Mouse (Mus musculus): Measurements from ENCODE around the gene P2ry2. TPM values are rescaled to one million over a fixed set of nuclear protein-coding genes. Genes with fewer than 3 reads are reported as not detected.

The P2ry2 gene
- polyA plus RNA-seq, 1 experiment: 0.50 TPM

DNA sequence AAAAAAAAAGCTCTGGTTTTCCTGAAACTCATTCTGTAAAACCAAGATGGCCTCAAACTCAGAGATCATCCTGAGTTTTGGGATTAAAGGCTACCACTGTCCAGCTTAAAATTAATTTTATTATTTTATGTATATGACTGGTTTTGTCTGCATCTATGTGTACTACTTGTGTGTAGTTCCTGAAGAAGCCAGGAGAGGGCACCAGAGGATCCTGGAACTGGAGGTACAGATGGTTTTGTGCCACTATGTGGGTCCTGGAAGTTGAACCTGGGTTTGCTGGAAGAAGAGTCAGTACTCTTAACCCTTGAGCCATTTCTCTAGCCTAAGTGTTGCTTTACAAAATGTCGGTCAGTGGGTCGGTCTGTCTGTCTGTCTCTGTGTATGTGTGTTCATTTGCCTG, 54.2 kb downstream of the P2ry2 start:
- H3K4me1 ChIP-seq (ENCODE audit: control insufficient read depth, insufficient read depth, low read length): no peaks in the 10 kb centered on the region
- TF ChIP-seq CTCF (IDR thresholded peaks at IDR 0.05; ENCODE audit: extremely low read depth, insufficient read depth, low read length): no peak
- TF ChIP-seq POLR2A (IDR thresholded peaks at IDR 0.05; ENCODE audit: extremely low read depth, insufficient read depth, low read length): no peak
- no peak overlapping the region for H3K27ac ChIP-seq (ENCODE audit: insufficient read depth, low read length)
- H3K4me3 ChIP-seq (ENCODE audit: insufficient read depth, low read length): no peak overlapping the region

DNA sequence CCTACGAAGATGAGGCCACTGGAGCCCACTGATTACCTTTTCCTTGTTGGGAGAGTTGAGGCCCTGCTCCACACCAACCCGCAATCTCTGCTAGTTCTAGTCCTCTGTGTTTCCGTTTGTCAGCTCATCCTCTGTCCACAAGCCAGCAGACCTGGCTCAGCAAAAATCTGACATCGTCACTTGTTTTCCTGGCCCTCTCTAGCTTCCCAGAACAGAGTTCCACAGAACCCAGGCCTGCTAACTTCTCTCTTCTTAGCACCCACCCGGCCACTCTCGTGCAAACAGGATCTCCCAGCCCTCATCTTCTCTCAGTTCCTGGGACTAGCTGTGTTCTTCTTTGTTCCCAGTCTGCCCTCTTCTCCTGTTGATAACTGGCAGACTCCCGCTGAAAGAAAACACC, 60.0 kb downstream of the P2ry2 start:
- H3K4me1 ChIP-seq (ENCODE audit: control insufficient read depth, insufficient read depth, low read length): no peaks in the 10 kb centered on the region
- no peak overlapping the region for H3K4me3 ChIP-seq (ENCODE audit: insufficient read depth, low read length)
- no peak overlapping the region for H3K27ac ChIP-seq (ENCODE audit: insufficient read depth, low read length)
- no peak for TF ChIP-seq CTCF (IDR thresholded peaks at IDR 0.05; ENCODE audit: extremely low read depth, insufficient read depth, low read length)
- TF ChIP-seq POLR2A (IDR thresholded peaks at IDR 0.05; ENCODE audit: extremely low read depth, insufficient read depth, low read length): no peak

DNA sequence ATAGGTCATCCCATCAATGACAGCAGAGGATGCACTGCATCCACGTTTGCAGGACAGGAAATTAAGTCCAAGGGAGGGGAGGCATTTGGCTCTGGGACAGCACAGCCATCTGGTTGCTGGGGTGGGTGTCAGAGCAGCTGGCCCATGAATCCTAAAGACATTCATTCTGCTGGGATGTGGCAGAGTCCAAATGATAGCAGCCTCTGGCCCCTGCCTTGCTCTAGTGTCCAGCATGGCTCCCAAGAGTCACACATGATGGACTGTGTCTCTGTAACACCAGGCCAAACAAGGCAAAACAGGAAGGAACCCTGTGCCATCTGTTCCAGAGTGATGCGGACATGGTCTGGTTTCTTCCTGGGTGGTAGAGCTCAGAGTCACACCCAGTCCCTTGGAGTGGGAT, 60.8 kb downstream of the P2ry2 start:
- H3K4me3 ChIP-seq (ENCODE audit: insufficient read depth, low read length): no peak overlapping the region
- TF ChIP-seq CTCF (IDR thresholded peaks at IDR 0.05; ENCODE audit: extremely low read depth, insufficient read depth, low read length) (no peak), POLR2A (IDR thresholded peaks at IDR 0.05; ENCODE audit: extremely low read depth, insufficient read depth, low read length) (no peak)
- H3K4me1 ChIP-seq (ENCODE audit: control insufficient read depth, insufficient read depth, low read length): no peaks in the 10 kb centered on the region
- H3K27ac ChIP-seq (ENCODE audit: insufficient read depth, low read length): no peak overlapping the region

DNA sequence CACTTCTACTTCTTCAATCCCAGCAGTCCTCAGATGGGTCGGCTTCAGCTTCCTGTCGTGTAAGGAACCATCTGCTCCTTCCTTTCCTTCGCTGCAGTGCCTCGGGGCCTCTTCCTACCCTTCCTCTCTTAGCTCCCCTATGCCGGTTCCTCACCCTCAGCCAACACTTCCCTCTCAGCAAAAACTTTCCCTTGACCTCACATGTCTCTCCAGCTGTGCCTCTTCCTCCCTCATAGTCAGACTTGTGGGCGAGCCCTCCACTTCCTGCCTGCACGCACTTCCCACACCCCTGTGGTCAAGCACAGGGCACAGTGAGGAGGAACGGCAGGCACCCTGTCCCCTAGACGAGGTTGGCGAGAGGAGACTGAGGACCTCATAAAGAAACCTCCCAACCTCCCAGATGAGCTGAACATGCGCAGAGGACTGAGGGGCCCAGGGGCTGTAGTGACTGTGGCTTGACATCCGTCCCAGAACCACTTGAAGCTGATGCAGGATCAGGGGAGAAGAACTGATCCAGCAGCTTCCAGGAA, 62.1 kb downstream of the P2ry2 start:
- no peak overlapping the region for H3K27ac ChIP-seq (ENCODE audit: insufficient read depth, low read length)
- TF ChIP-seq POLR2A (IDR thresholded peaks at IDR 0.05; ENCODE audit: extremely low read depth, insufficient read depth, low read length): no peak
- TF ChIP-seq CTCF (IDR thresholded peaks at IDR 0.05; ENCODE audit: extremely low read depth, insufficient read depth, low read length): no peak
- no peak overlapping the region for H3K4me3 ChIP-seq (ENCODE audit: insufficient read depth, low read length)
- H3K4me1 ChIP-seq (ENCODE audit: control insufficient read depth, insufficient read depth, low read length): no peaks in the 10 kb centered on the region

DNA sequence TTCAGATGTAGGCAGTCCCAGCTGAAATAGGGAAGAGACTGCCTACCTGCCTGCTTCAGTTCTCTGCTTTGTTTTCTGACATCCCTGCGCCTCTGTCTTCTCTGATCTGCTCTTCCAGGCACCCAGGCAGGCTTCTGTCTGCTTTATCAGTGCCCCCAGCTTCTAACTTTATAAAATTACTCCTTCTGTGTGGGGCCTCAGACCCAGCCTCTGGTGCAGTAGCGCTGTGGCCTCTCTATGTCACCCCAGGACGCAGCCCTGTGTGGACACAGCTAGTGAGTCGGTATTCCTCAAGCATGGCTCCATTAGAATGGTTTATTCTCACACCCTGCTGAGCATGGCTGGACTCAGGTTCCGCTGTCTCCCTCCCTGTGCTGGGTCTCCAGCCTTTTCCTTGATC, 62.6 kb downstream of the P2ry2 start:
- TF ChIP-seq POLR2A (IDR thresholded peaks at IDR 0.05; ENCODE audit: extremely low read depth, insufficient read depth, low read length): no peak
- TF ChIP-seq CTCF (IDR thresholded peaks at IDR 0.05; ENCODE audit: extremely low read depth, insufficient read depth, low read length): no peak
- Histone ChIP-seq H3K4me3 (ENCODE audit: insufficient read depth, low read length) (no peak overlapping the region), H3K4me1 (ENCODE audit: control insufficient read depth, insufficient read depth, low read length) (no peaks in the 10 kb centered on the region), H3K27ac (ENCODE audit: insufficient read depth, low read length) (no peak overlapping the region)

Other genes starting within 250 kb of the P2ry2 start
- 17.9 and 19.1 TPM in 2 replicates for gene Relt, start 149.4 kb downstream of the P2ry2 start, polyA plus RNA-seq (2012; rRNA removed)
- 89.2 and 91.3 TPM in 2 replicates for gene Arhgef17, start 80.8 kb downstream of the P2ry2 start, polyA plus RNA-seq (2012; rRNA removed)
- gene P2ry6, start 38.2 kb downstream of the P2ry2 start, polyA plus RNA-seq (2012; rRNA removed): 4.3 and 4.9 TPM in 2 replicates
- 20.4 and 21.8 TPM in 2 replicates for gene Fchsd2, start 80.0 kb upstream of the P2ry2 start, polyA plus RNA-seq (2012; rRNA removed)